Mouse (Mus musculus) embryonic fibroblast, embryonic 13.5 days (primary cell): ENCODE measurements around the gene Krt80.

Experiments used
- CTCF ChIP-seq: IDR thresholded peaks from 2 replicates; pipeline ENCODE4 v1.5.1; 2011; ENCODE audit warnings: mild to moderate bottlenecking, control low read depth, low read length, moderate library complexity, borderline replicate concordance; ENCODE audit not compliant: insufficient read depth
- POLR2A ChIP-seq: IDR thresholded peaks from 2 replicates; pipeline ENCODE4 v1.6.1; 2011; ENCODE audit warnings: low read depth, mild to moderate bottlenecking, control low read depth, low read length, moderate library complexity

- no peak for TF ChIP-seq CTCF
- TF ChIP-seq POLR2A: no peak
Measured at GRCm38 (mm10) chr15:101355382-101355786, 14.6 kb downstream of the Krt80 start.
